Mouse (Mus musculus) spleen, adult 2 months (tissue): ENCODE results near the gene Stx16. TPM values are rescaled to one million over a fixed set of nuclear protein-coding genes. Genes with fewer than 3 reads are reported as not detected.

ENCODE experiments used
- DNase-seq, 2 experiments: peaks; one replicate each; pipeline versions ENCODE4 v3.0.0 to v3.0.0-alpha.2; 2012 to 2021; ENCODE audit warnings: low spot score in 2 of 2, low read depth in 1 of 2
- H3K27ac ChIP-seq: fragments of 200-500 bp; 2 replicates; pipeline ENCODE4 v1.5.1; 2012; ENCODE audit warnings: low read length, inconsistent platforms; ENCODE audit not compliant: insufficient read depth
- H3K27me3 ChIP-seq: fragments of 200-500 bp; 2 replicates; pipeline ENCODE4 v1.6.1; 2012; ENCODE audit warnings: mild to moderate bottlenecking, moderate library complexity, low read length, inconsistent platforms; ENCODE audit not compliant: control insufficient read depth, insufficient read depth
- H3K36me3 ChIP-seq: fragments of 200-500 bp; 2 replicates; pipeline ENCODE4 v1.6.1; 2012; ENCODE audit warnings: mild to moderate bottlenecking, low read length, inconsistent platforms; ENCODE audit not compliant: control insufficient read depth, insufficient read depth
- H3K4me1 ChIP-seq: fragments of 200-500 bp; 2 replicates; pipeline ENCODE4 v1.6.1; 2011; ENCODE audit warnings: inconsistent platforms; ENCODE audit not compliant: control insufficient read depth, insufficient read depth, insufficient read length
- H3K4me3 ChIP-seq: fragments of 200-500 bp; 2 replicates; pipeline ENCODE4 v1.5.1; 2011; ENCODE audit warnings: mild to moderate bottlenecking, inconsistent platforms; ENCODE audit not compliant: insufficient read depth, insufficient read length; ENCODE audit errors: extremely low read depth
- CTCF ChIP-seq: fragments of 200-500 bp; IDR thresholded peaks from 2 replicates; pipeline ENCODE4 v1.5.1; 2011; ENCODE audit warnings: mild to moderate bottlenecking, inconsistent platforms; ENCODE audit not compliant: insufficient read depth, insufficient read length, insufficient replicate concordance; ENCODE audit errors: extremely low read depth
- POLR2A ChIP-seq: fragments of 200-500 bp; IDR thresholded peaks from 2 replicates; pipeline ENCODE4 v1.6.1; 2011; ENCODE audit warnings: low read depth, low read length, inconsistent platforms
- WGBS: fragments of 180-500 bp; shearing (Covaris S2); methylation state at CpG from one replicate; pipeline ENCODE4 v1.1.7; 2018; 5-methylcytosine and 5-hydroxymethylcytosine counted together
- polyA plus RNA-seq: library from polyadenylated mRNA; depleted of rRNA; stranded (reverse); fragments of >200 nt; gene quantifications from 2 replicates; pipeline ENCODE4 v1.2.3, GENCODE M21; 2012

The Stx16 gene
- polyA plus RNA-seq, 1 experiment, result 36.0 TPM

DNA sequence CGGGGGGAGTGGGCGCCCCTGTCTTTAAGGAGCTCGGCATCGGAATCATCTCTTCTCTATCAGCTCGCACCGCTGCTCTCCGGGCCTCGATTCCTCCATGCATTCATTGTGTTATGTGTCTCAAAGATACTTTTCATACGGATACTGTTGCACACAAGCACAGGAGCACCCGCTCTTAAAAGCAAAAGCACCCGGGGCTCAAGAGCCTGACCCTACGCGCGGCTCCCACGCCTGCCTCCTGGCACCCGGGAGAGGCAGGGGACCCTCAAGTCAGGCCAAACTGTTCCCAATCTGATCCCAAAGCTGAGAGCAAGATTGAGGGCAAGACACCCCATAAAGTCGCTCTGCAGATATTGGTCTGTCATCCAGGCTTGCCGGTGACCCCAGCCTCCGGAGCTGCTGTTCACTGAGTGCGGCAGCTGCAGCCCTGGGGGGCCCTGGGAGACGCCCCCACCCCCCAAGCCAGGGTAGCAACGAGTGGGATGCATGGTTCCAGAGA, 987 bp upstream of the Stx16 start:
- TF ChIP-seq CTCF, result no peak
- no peak for TF ChIP-seq POLR2A
- WGBS, result 22% methylated on average over 22 of the region's 22 CpGs
- no peak for DNase-seq
- Histone ChIP-seq H3K27ac (no peak overlapping the region), H3K4me3 (no peak overlapping the region; the same call in 1 of the 2 replicates), H3K27me3 (no peaks in the 10 kb centered on the region), H3K4me1 (peaks cover 6% of the 10 kb centered on the region; the same call in 1 of the 2 replicates), H3K36me3 (no peaks in the 10 kb centered on the region)

DNA sequence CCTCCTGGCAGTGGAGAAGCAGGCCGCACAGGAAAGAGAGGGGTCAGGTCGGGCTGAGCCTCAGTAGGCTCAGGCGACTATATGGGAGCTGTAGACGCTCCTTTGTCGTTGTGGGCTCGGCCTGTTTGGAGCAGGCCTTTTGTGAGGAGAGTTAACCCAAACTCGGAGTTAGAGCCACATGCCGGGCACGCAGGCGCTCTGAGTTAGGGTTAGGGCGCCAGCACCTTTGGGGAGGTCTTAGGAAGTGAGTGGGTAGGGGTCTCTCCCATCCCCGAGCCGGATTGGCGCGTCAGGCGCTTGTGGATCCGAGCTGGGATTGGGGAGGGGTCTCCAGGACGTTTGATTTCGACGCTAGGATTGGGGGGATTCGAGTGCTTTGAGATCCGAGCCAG, 321 bp downstream of the Stx16 start:
- WGBS, result 1% methylated on average over 22 of the region's 22 CpGs
- DNase-seq, result no peak
- peak overlapping the region; percentile 68 for H3K27ac ChIP-seq
- no peaks in the 10 kb centered on the region for H3K27me3 ChIP-seq
- peak overlapping the region; percentile 82 for H3K4me3 ChIP-seq
- no peak for TF ChIP-seq POLR2A
- TF ChIP-seq CTCF, result no peak
- H3K4me1 ChIP-seq, result peaks cover 6% of the 10 kb centered on the region; the same call in 1 of the 2 replicates
- H3K36me3 ChIP-seq, result peaks cover 3% of the 10 kb centered on the region; the same call in 1 of the 2 replicates

DNA sequence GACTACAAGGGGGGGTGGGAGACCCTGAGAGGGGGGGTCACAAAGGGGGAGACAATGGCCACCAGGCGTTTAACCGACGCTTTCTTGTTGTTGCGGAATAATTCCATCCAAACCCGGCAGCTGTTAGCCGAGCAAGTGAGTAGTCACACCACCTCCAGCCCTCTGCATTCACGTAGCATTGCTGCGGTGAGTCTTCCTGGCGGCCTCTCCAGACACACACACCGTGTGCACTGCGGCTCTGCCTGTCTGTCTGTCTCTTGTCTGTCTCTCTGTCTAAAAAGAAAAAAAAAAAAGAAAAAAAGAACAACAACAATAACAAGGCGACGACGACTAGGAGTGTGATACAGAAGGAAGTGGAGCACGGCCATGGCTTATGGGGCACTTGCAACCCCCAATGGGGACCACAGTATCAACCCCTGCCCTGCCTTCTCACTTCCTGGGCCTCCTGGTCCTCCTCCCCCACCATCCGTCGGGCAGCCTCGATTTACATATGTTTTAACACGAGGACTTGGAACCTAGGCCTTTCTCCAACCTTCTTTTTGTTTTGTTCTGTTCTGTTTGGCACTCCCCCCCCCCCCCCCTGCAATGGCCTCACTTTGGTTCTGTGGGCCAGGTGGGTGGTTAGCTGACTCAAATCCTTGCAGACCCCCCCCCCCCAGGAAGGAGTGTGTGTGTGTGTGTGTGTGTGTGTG, 1.0 kb downstream of the Stx16 start:
- WGBS, result under 1% methylated on average over 19 of the region's 19 CpGs
- DNase-seq, result peak; percentile 25 to 48
- peak overlapping the region; percentile 68 for H3K27ac ChIP-seq

DNA sequence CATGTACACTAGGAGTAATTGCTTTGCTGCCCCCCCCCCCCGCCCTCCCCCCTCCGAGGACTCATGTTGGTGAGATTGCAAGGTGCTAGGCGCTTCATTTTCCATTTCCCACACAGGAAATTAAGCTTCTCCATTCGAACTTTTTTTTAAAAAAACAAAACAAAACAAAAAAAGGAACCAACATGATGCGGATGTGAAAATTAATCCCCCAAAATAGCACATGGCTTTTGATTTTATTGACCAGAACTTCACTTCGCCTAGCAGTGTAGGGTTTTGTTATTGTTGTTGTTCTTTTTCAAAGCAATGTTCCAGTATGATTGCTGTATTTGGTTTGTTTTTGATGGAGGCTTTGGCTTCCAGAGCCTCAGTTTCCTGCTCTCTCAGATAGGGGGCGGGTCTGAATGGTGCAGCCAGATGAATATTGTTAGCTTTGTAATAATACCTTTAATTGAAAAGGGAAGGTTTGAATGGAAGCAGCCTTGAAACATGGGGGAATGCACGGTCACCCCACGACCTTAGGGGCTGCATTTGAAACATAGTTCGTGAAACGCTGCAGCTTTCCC, 1.7 kb downstream of the Stx16 start:
- TF ChIP-seq CTCF (no peak), POLR2A (no peak)
- Histone ChIP-seq H3K27ac (peak overlapping the region; percentile 68), H3K4me1 (peaks cover 6% of the 10 kb centered on the region; the same call in 1 of the 2 replicates), H3K36me3 (peaks cover 3% of the 10 kb centered on the region; the same call in 1 of the 2 replicates), H3K4me3 (peak overlapping the region; percentile 82; the same call in 1 of the 2 replicates), H3K27me3 (no peaks in the 10 kb centered on the region)
- WGBS, result 2% methylated on average over 11 of the region's 11 CpGs
- DNase-seq, result peak in 1 of 2 experiments; percentile 8

More for the DNA sequence above, 1.0 kb downstream of the Stx16 start:
- H3K4me3 ChIP-seq, result peak overlapping the region; percentile 82
- peaks cover 3% of the 10 kb centered on the region; the same call in 1 of the 2 replicates for H3K36me3 ChIP-seq
- peaks cover 6% of the 10 kb centered on the region; the same call in 1 of the 2 replicates for H3K4me1 ChIP-seq
- TF ChIP-seq CTCF, result no peak
- TF ChIP-seq POLR2A, result no peak
- H3K27me3 ChIP-seq, result no peaks in the 10 kb centered on the region

DNA sequence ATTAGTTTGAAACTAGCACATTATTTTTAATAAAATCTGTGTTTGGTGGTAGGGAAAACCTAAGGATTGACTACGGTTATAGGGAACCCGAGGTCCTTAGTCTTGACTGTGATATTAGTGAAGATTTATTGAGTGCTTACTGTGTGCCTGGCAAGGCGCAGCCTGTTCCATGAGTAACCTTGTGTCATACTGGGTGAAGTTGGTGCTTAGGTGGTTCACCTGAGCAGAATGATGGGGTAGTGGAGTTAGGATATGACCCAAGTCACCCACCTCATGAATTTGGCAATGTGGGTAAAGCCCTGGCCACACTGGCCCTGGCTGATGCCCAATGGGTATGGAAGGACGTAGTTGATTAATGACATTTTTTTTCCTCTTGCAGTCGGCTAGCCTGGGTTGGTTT, 5.7 kb downstream of the Stx16 start:
- DNase-seq, result no peak
- H3K27me3 ChIP-seq, result no peaks in the 10 kb centered on the region
- no peak overlapping the region for H3K4me3 ChIP-seq
- no peak overlapping the region for H3K27ac ChIP-seq
- WGBS, result 84% methylated on average over 5 of the region's 5 CpGs
- peaks cover 3% of the 10 kb centered on the region; the same call in 1 of the 2 replicates for H3K4me1 ChIP-seq
- H3K36me3 ChIP-seq, result peaks cover 5% of the 10 kb centered on the region
- TF ChIP-seq CTCF, result no peak
- TF ChIP-seq POLR2A, result no peak

GRCm38 (mm10) chr2:174082380-174082918, 6.3 kb downstream of the Stx16 start:
- Histone ChIP-seq H3K27ac (no peak overlapping the region), H3K27me3 (no peaks in the 10 kb centered on the region), H3K4me1 (peaks cover 3% of the 10 kb centered on the region; the same call in 1 of the 2 replicates), H3K4me3 (no peak overlapping the region), H3K36me3 (peaks cover 5% of the 10 kb centered on the region)
- DNase-seq, result no peak
- TF ChIP-seq CTCF (no peak), POLR2A (no peak)
- 94% methylated on average over 3 of the region's 3 CpGs for WGBS
